Mouse (Mus musculus) heart, postnatal 0 days (tissue): ENCODE data around the gene Chd6.

Experiments
- CTCF ChIP-seq: IDR thresholded peaks from 2 replicates; pipeline ENCODE4 v1.5.1; 2016; ENCODE audit warnings: antibody characterized with exemption, control low read depth, low read depth
- EP300 ChIP-seq: IDR thresholded peaks from 2 replicates; pipeline ENCODE4 v1.6.1; 2016; ENCODE audit warnings: antibody characterized with exemption, low read depth

- TF ChIP-seq EP300: no peak
- no peak for TF ChIP-seq CTCF
Observed at GRCm38 (mm10) chr2:161109398-161109821, 535 bp upstream of the Chd6 start.
